Mouse (Mus musculus): ENCODE results near the gene Dll1.
A peak's percentile ranks its signal among the peaks of the same experiment; 100 is the strongest.

The Dll1 gene

DNA sequence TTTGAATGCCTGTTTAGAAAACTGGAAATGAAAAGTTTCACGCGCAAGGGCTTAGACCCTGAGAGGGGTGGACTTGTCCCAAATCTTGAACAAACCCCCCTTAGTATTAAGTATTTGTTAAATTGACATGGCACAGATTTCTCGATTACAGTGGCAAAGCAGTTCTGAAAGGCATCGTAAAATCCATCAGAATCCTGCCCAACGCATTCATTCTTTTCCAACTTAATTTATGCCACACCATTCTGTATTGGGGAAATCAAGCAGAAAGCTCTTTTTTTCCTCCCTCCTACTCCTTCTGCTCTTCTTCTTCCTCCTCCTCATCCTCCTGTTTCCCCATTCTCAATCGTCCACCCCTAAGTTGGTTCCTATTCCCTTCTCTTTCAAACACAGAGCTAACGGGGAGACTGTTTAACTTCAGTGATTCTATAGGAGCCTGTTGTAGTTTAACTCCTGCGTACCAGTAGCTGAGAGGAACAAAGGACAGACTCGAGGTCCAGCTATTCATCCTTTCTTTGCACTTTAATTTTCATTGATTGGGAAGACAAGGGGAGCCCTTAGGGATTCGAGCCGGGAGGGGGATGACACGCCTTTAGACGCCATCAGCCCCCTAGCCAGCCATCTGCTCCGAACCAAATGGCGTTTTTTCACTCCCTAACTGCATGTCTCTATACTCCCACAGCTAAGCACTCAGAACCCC lies 1.9 kb upstream of the Dll1 start:
- no peak for DNase-seq (ENCODE audit: low read depth)

GRCm38 (mm10) chr17:15377901-15378300 lies 1.2 kb upstream of the Dll1 start:
- DNase-seq (ENCODE audit: low read depth): peak; percentile 35

- no peak for DNase-seq (ENCODE audit: low read depth)
Observed at GRCm38 (mm10) chr17:15375701-15376493, 775 bp downstream of the Dll1 start.

DNA sequence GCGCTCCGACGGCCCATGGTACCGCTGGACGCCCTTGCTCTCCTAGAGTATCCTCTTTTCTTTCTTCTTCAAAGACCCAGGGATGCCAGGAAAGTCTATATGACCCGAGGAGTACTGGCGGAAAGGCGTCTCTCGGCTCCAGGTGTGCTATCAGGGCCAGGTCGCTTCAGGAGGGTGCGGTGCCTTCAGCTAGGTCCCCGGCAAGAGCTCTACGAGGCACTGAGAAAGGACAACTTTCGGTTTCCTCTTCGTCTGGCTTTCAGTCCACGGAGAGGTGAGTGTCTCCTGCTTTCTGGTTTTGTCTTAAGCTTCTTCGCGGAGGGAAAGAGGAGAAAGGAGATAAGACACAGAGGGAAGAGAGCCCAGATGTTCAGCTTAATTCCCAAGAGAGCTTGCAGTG lies 1.4 kb downstream of the Dll1 start:
- DNase-seq (ENCODE audit: low read depth): no peak

GRCm38 (mm10) chr17:15374321-15375141 lies 2.1 kb downstream of the Dll1 start:
- DNase-seq (ENCODE audit: low read depth): no peak

DNA sequence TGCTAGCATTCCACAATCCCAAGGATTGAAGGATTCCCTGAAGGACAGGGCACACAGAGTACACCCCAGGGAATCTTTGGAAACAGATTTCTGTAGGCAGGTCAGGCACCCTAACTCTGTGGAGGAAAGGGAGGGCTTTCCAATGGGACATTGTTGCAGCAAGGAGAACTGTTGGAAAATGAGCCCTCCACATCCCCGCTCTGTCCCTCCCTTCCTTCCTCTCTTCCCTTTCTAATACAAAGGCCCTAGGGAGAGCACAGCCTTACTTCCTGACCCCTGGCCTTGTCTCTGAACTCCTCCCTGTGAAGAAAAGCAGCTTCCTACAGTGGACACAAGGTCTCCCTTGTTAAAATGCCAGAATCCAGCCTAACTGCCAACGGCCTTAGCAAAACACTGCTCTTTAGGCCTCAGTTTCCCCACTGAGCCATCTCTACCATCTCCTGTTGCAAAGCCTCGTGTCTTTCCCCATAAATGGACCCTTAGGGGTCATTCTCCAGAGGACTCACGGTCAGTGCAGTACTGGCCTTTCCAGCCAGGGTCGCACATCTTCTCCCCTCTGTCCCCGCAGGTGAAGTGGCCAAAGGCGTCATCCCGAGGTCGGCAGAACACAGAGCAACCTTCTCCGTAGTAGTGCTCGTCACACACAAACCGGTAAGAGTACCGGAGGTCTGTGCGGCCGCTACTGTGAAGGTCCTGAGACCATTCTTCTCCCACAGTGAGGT lies 3.6 kb downstream of the Dll1 start:
- DNase-seq (ENCODE audit: low read depth): no peak

- DNase-seq (ENCODE audit: low read depth): no peak
Observed at GRCm38 (mm10) chr17:15371967-15372835, 4.5 kb downstream of the Dll1 start.

GRCm38 (mm10) chr17:15370401-15370800 lies 6.3 kb downstream of the Dll1 start:
- no peak for DNase-seq (ENCODE audit: low read depth)

GRCm38 (mm10) chr17:15365650-15366049 lies 11.0 kb downstream of the Dll1 start:
- DNase-seq (ENCODE audit: low read depth): peak; percentile 16

- DNase-seq (ENCODE audit: low read depth): no peak
Observed at GRCm38 (mm10) chr17:15363656-15364055, 13.0 kb downstream of the Dll1 start.

DNA sequence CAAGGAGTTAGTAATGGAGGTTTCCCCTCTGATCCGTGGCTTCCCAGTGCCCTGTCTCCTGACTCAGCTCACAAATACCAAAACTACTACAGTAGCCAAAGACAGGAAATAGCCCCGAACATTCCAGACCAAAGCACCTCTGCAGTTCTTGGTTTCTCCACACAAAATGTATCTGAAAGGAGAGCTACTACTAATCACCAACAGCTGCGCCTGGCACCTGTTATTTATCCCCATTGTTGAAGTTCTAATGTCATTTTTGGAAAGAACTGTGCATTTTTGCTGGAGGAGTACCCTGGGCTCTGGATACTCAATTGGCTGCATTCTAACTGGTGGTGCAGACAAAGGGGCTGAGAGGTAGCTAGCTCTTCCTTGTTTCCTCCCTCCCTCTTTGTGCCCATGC lies 19.6 kb downstream of the Dll1 start:
- DNase-seq (ENCODE audit: low read depth): no peak

DNA sequence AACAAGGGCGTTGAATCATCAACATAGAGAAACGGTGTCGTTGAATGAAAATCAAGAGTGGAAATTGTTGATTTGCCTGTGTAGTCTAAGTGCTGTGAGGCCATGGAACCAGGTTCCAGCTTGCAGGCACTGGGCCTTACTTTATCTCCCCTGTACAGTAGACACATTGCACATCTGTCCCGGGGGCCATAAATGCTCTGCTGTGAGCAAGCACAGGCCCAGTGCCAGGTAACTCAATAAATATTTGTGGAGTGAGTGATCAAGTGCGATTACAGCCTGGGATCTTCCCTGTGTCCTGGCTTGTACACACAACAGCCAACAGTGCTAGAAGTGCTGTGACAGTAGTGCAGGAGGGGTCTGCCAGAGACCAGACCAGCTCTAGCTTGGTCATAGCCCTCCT lies 20.1 kb downstream of the Dll1 start:
- no peak for DNase-seq (ENCODE audit: low read depth)

DNA sequence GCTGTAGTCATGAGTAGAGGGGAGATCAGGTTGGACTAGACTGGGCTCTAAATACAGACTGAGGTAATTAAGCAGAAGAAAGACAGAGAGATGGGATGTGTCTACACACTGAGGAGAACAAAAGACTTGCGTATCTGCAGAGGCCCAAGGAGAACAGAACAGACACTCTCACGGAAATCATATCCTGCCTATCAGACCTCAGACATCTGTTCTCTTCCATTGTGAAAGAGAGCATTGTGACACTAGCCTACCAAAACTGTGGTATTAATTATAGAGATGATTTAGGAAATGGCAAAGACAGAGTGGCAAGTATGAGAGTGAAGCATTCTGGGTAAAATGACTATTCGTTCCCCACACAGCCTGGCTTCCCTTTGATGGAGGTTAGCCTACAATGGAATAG lies 21.6 kb downstream of the Dll1 start:
- peak; percentile 21 for DNase-seq (ENCODE audit: low read depth)

- no peak for DNase-seq (ENCODE audit: low read depth)
Observed at GRCm38 (mm10) chr17:15354006-15354405, 22.7 kb downstream of the Dll1 start.

DNA sequence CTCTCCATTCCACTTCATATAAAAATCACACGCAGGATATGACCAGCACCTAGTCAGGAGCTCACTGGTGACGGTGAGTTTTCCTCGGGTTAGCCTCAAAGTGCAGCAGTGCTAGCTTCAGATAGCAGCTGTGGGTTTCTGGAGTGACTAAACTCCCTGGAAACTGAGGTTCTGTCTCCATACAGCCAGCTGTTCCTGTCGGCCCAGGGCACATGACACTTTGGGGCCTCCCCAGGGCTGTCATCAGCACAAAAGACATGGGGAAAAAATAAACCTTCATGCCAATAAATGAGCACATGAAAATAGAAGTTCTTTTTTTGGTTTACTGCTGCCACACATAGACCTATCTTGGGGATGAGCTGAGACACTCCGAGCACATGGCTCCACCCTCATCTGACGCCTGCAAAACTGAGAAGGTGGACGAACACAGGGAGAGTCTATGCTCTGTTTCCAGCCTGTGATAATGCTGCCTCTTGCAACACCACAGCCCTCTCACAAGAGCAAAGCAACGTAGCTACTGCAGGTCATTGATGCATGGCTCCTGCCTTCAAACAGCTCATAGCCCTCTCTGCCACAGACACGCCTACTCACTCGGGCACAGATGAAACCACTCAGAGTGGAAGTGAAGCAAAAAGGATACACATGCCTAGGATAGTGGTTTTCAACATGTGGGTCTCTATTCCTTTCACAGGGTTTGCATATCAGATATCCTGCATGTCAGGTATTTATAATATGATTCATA lies 23.6 kb downstream of the Dll1 start:
- peak; percentile 24 for DNase-seq (ENCODE audit: low read depth)

GRCm38 (mm10) chr17:15350152-15350551 lies 26.5 kb downstream of the Dll1 start:
- no peak for DNase-seq (ENCODE audit: low read depth)

DNA sequence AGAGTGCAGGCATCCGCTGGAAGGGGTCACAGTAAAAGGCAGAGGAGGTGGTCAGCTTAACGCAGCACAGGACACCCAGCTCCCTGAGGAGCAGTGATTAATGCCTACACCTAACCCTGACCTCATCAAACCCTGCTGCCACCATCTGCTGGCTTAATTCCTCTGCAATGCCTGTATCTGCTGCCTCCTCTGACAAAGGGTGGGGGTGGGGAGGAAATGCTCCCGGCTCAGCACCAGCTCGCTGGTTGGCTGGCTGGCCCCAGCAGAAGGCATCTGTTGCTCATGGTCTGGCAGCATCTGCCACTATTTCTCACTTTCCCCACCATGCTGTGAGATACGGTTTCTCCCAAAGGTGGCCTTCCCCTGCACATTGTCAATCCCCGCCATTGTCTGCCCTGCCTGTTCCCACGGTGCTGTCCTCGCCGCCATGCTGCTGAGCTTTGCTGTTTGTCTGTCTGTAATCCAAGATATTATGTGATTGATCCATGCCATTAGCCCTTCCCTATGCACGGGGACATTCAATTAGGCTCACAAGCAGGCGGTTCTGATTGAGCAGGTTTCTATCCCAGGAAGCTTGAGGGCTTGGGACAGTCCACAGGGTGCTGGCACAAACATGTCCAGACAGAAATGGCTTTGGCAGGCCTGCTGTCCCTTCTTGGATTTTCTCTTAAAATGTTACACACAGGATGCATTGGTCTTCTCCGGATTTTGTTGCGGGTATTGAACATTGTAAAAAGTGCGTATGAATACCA lies 33.4 kb downstream of the Dll1 start:
- DNase-seq (ENCODE audit: low read depth): no peak

GRCm38 (mm10) chr17:15337906-15338305 lies 38.8 kb downstream of the Dll1 start:
- no peak for DNase-seq (ENCODE audit: low read depth)

GRCm38 (mm10) chr17:15329740-15330318 lies 46.8 kb downstream of the Dll1 start:
- no peak for DNase-seq (ENCODE audit: low read depth)

Data from 416B (cell line).